Mouse (Mus musculus) G1E (cell line): ENCODE results near the gene Camkmt. TPM values are rescaled to one million over a fixed set of nuclear protein-coding genes. Genes with fewer than 3 reads are reported as not detected.

Experiments used
- ATAC-seq: 2 replicates; pipeline ENCODE4 v1.8.0; 2016; ENCODE audit warnings: mild to moderate bottlenecking; ENCODE audit not compliant: insufficient number of reproducible peaks, poor library complexity, low FRiP score, severe bottlenecking; ENCODE audit errors: extremely low read depth
- DNase-seq: peaks from one replicate; pipeline ENCODE4 v3.0.0; 2012; ENCODE audit warnings: low spot score
- H3K27me3 ChIP-seq: 2 replicates; pipeline ENCODE4 v1.6.1; 2012; ENCODE audit warnings: mild to moderate bottlenecking, low read length, inconsistent platforms; ENCODE audit not compliant: insufficient read depth
- H3K36me3 ChIP-seq: replicated peaks from 2 replicates; pipeline ENCODE3; 2012; ENCODE audit warnings: mild to moderate bottlenecking, inconsistent platforms
- H3K4me1 ChIP-seq: 2 replicates; pipeline ENCODE4 v1.6.1; 2012; ENCODE audit warnings: low read depth, low read length, inconsistent platforms, mixed read lengths; ENCODE audit not compliant: insufficient read depth
- H3K4me3 ChIP-seq: 2 replicates; pipeline ENCODE4 v1.5.1; 2012; ENCODE audit warnings: low read depth, mild to moderate bottlenecking, inconsistent platforms, low read length, moderate library complexity, mixed read lengths
- H3K9me3 ChIP-seq: replicated peaks from 2 replicates; pipeline ENCODE4 v1.6.1; 2012; ENCODE audit warnings: inconsistent platforms
- CTCF ChIP-seq: IDR thresholded peaks from 2 replicates; pipeline ENCODE4 v1.5.1; 2012; ENCODE audit warnings: low read depth, low read length, inconsistent platforms, mixed read lengths
- GATA1 ChIP-seq: IDR thresholded peaks from 2 replicates; pipeline ENCODE4 v1.6.1; 2012; ENCODE audit warnings: borderline replicate concordance, low read length, inconsistent platforms, mixed read lengths
- GATA2 ChIP-seq: IDR thresholded peaks from 2 replicates; pipeline ENCODE4 v1.6.1; 2012; ENCODE audit warnings: low read depth, low read length, inconsistent platforms, borderline replicate concordance
- POLR2AphosphoS5 ChIP-seq: IDR thresholded peaks from 2 replicates; pipeline ENCODE4 v1.6.1; 2012; ENCODE audit warnings: low read depth, low read length, inconsistent platforms; ENCODE audit not compliant: insufficient replicate concordance
- TAL1 ChIP-seq: conservative IDR thresholded peaks from 2 replicates; pipeline ENCODE4 v1.6.1; 2012; ENCODE audit warnings: low read depth, low read length, inconsistent platforms, mixed read lengths
- polyA plus RNA-seq: library from polyadenylated mRNA; stranded (reverse); fragments of >175 nt; gene quantifications from 2 replicates; pipeline ENCODE4 v1.2.3, GENCODE M21; 2012
- total RNA-seq, 2 experiments: library from RNA; stranded (forward) in 1 of 2; stranded (reverse) in 1 of 2; fragments of 200-1000 nt in 1 of 2; fragments of >200 nt in 1 of 2; fragmentation: Nextera tagmentation in 1 of 2; gene quantifications; 2 replicates each; pipeline ENCODE4 v1.2.3; 2014 to 2017

The Camkmt gene
- total and polyA plus RNA-seq, 3 experiments, result 1.6 to 8.0 (median 1.7) TPM

GRCm38 (mm10) chr17:85484015-85484414, 393.7 kb downstream of the Camkmt start:
- DNase-seq (no peak), ATAC-seq (no peak)
- no peak overlapping the region for H3K4me3 ChIP-seq
- H3K27me3 ChIP-seq, result peaks cover 16% of the 10 kb centered on the region; the same call in 1 of the 2 replicates
- no peaks in the 10 kb centered on the region for H3K4me1 ChIP-seq
- no peaks in the 10 kb centered on the region for H3K9me3 ChIP-seq
- TF ChIP-seq GATA1 (no peak), GATA2 (no peak), CTCF (no peak), TAL1 (no peak), POLR2AphosphoS5 (no peak)
- H3K36me3 ChIP-seq, result no peaks in the 10 kb centered on the region

GRCm38 (mm10) chr17:85484526-85484925, 394.2 kb downstream of the Camkmt start:
- Histone ChIP-seq H3K4me3 (no peak overlapping the region), H3K27me3 (peaks cover 19% of the 10 kb centered on the region; the same call in 1 of the 2 replicates), H3K36me3 (no peaks in the 10 kb centered on the region), H3K4me1 (no peaks in the 10 kb centered on the region), H3K9me3 (no peaks in the 10 kb centered on the region)
- TF ChIP-seq POLR2AphosphoS5 (no peak), GATA1 (no peak), CTCF (no peak), GATA2 (no peak), TAL1 (no peak)
- no peak for DNase-seq
- no peak for ATAC-seq

- DNase-seq, result no peak
- Histone ChIP-seq H3K4me3 (no peak overlapping the region), H3K9me3 (no peaks in the 10 kb centered on the region), H3K4me1 (no peaks in the 10 kb centered on the region), H3K36me3 (no peaks in the 10 kb centered on the region), H3K27me3 (peaks cover 25% of the 10 kb centered on the region; the same call in 1 of the 2 replicates)
- no peak for ATAC-seq
- TF ChIP-seq GATA2 (no peak), CTCF (no peak), POLR2AphosphoS5 (no peak), TAL1 (no peak), GATA1 (no peak)
Observed at GRCm38 (mm10) chr17:85485065-85485945, 395.0 kb downstream of the Camkmt start.

GRCm38 (mm10) chr17:85485946-85486533, 395.7 kb downstream of the Camkmt start:
- H3K36me3 ChIP-seq, result no peaks in the 10 kb centered on the region
- no peak for ATAC-seq
- no peak overlapping the region for H3K4me3 ChIP-seq
- no peak for DNase-seq
- H3K9me3 ChIP-seq, result no peaks in the 10 kb centered on the region
- TF ChIP-seq CTCF (no peak), POLR2AphosphoS5 (no peak), GATA2 (no peak), GATA1 (no peak), TAL1 (no peak)
- H3K4me1 ChIP-seq, result no peaks in the 10 kb centered on the region
- H3K27me3 ChIP-seq, result peaks cover 25% of the 10 kb centered on the region; the same call in 1 of the 2 replicates

- Histone ChIP-seq H3K4me1 (no peaks in the 10 kb centered on the region), H3K36me3 (no peaks in the 10 kb centered on the region), H3K9me3 (no peaks in the 10 kb centered on the region), H3K4me3 (no peak overlapping the region), H3K27me3 (peaks cover 25% of the 10 kb centered on the region; the same call in 1 of the 2 replicates)
- no peak for DNase-seq
- TF ChIP-seq POLR2AphosphoS5, result no peak
- no peak for TF ChIP-seq GATA2
- no peak for TF ChIP-seq TAL1
- no peak for TF ChIP-seq CTCF
- TF ChIP-seq GATA1, result no peak
- no peak for ATAC-seq
Observed at GRCm38 (mm10) chr17:85486585-85487480, 396.5 kb downstream of the Camkmt start.
